Mouse (Mus musculus) stomach, embryonic 15.5 days (tissue): Measurements from ENCODE around the gene Gm5737. TPM values are rescaled to one million over a fixed set of nuclear protein-coding genes. Genes with fewer than 3 reads are reported as not detected.

Experiments used
- ATAC-seq: fragments of 200-750 bp; cut with Nextera tagmentation; 2 replicates; pipeline ENCODE4 v1.8.0; 2017; ENCODE audit warnings: low read depth, moderate number of reproducible peaks, moderate TSS enrichment; ENCODE audit not compliant: insufficient read depth, low FRiP score
- H3K27ac ChIP-seq: fragments of 300-500 bp; sonication (generic); 2 replicates; pipeline ENCODE4 v1.5.1; 2015; ENCODE audit warnings: mild to moderate bottlenecking, inconsistent platforms
- H3K27me3 ChIP-seq: fragments of 300-500 bp; sonication (generic); replicated peaks from 2 replicates; pipeline ENCODE4 v1.6.1; 2015; ENCODE audit warnings: inconsistent platforms
- H3K36me3 ChIP-seq: fragments of 300-500 bp; sonication (generic); 2 replicates; pipeline ENCODE4 v1.6.1; 2015; ENCODE audit warnings: inconsistent platforms
- H3K4me1 ChIP-seq: fragments of 300-500 bp; sonication (generic); 2 replicates; pipeline ENCODE4 v1.6.1; 2015; ENCODE audit warnings: inconsistent platforms
- H3K4me2 ChIP-seq: fragments of 300-500 bp; sonication (generic); 2 replicates; pipeline ENCODE4 v1.6.1; 2015; ENCODE audit warnings: mild to moderate bottlenecking, inconsistent platforms
- H3K4me3 ChIP-seq: fragments of 300-500 bp; sonication (generic); replicated peaks from 2 replicates; pipeline ENCODE4 v1.5.1; 2015; ENCODE audit warnings: inconsistent platforms
- H3K9ac ChIP-seq: fragments of 300-500 bp; sonication (generic); 2 replicates; pipeline ENCODE4 v1.6.1; 2015; ENCODE audit warnings: inconsistent platforms
- H3K9me3 ChIP-seq: fragments of 300-500 bp; sonication (generic); 2 replicates; pipeline ENCODE4 v1.6.1; 2016; ENCODE audit warnings: inconsistent platforms
- WGBS: fragments of 180-500 bp; shearing (Covaris S2); methylation state at CpG from one replicate; pipeline ENCODE4 v1.1.7; 2015; 5-methylcytosine and 5-hydroxymethylcytosine counted together
- polyA plus RNA-seq: library from polyadenylated mRNA; unstranded; fragments of >200 nt; fragmentation: Nextera tagmentation; extraction: Ambion mirVana; gene quantifications from 2 replicates; pipeline ENCODE4 v1.2.1, GENCODE M21; 2015

The Gm5737 gene
- polyA plus RNA-seq, 1 experiment from 2014 or later: not detected

- 0 out of 2 replicates have a peak, but pooled peaks cover 3% of the 10 kb centered on the region for H3K4me1 ChIP-seq
- ATAC-seq: no peak
- H3K27ac ChIP-seq: no peak overlapping the region
- no peaks in the 10 kb centered on the region for H3K27me3 ChIP-seq
- H3K4me2 ChIP-seq: peak overlapping the region; percentile 78
- H3K9ac ChIP-seq: 0 out of 2 replicates have a peak overlapping the region, but pooled peaks have one; percentile 97
- 36% methylated on average over 9 of the region's 9 CpGs for WGBS
- no peaks in the 10 kb centered on the region for H3K9me3 ChIP-seq
- H3K36me3 ChIP-seq: peaks cover 7% of the 10 kb centered on the region; the same call in 1 of the 2 replicates
- peak overlapping the region; percentile 91 for H3K4me3 ChIP-seq
These were observed 32.5 kb downstream of the Gm5737 start for GRCm38 (mm10) chr7:120844689-120845088.

GRCm38 (mm10) chr7:120848831-120849512 lies 36.8 kb downstream of the Gm5737 start:
- H3K27ac ChIP-seq: no peak overlapping the region
- no peak for ATAC-seq
- H3K9ac ChIP-seq: no peak overlapping the region
- H3K9me3 ChIP-seq: no peaks in the 10 kb centered on the region
- no peaks in the 10 kb centered on the region for H3K27me3 ChIP-seq
- H3K4me1 ChIP-seq: peaks cover 13% of the 10 kb centered on the region
- peaks cover 7% of the 10 kb centered on the region; the same call in 1 of the 2 replicates for H3K36me3 ChIP-seq
- H3K4me3 ChIP-seq: no peak overlapping the region
- H3K4me2 ChIP-seq: no peak overlapping the region
- 82% methylated on average over 3 of the region's 3 CpGs for whole genome bisulfite sequencing

- H3K27ac ChIP-seq: no peak overlapping the region
- H3K4me1 ChIP-seq: peaks cover 13% of the 10 kb centered on the region
- no peak overlapping the region for H3K9ac ChIP-seq
- H3K4me3 ChIP-seq: no peak overlapping the region
- no peaks in the 10 kb centered on the region for H3K9me3 ChIP-seq
- peaks cover 7% of the 10 kb centered on the region; the same call in 1 of the 2 replicates for H3K36me3 ChIP-seq
- ATAC-seq: no peak
- no peaks in the 10 kb centered on the region for H3K27me3 ChIP-seq
- H3K4me2 ChIP-seq: no peak overlapping the region
- WGBS: 86% methylated on average over 3 of the region's 3 CpGs
These were observed 38.0 kb downstream of the Gm5737 start for GRCm38 (mm10) chr7:120850165-120850564.

GRCm38 (mm10) chr7:120859854-120860253 lies 47.7 kb downstream of the Gm5737 start:
- H3K9me3 ChIP-seq: no peaks in the 10 kb centered on the region
- H3K27me3 ChIP-seq: no peaks in the 10 kb centered on the region
- H3K4me2 ChIP-seq: no peak overlapping the region
- H3K27ac ChIP-seq: no peak overlapping the region
- 82% methylated on average over 11 of the region's 11 CpGs for WGBS
- ATAC-seq: no peak
- 0 out of 2 replicates have a peak, but pooled peaks cover 5% of the 10 kb centered on the region for H3K36me3 ChIP-seq
- H3K9ac ChIP-seq: no peak overlapping the region
- no peak overlapping the region for H3K4me3 ChIP-seq
- peaks cover 22% of the 10 kb centered on the region for H3K4me1 ChIP-seq

- Histone ChIP-seq H3K4me3 (no peak overlapping the region), H3K27me3 (no peaks in the 10 kb centered on the region), H3K4me2 (no peak overlapping the region), H3K27ac (peak overlapping the region; percentile 2; the same call in 1 of the 2 replicates), H3K4me1 (peaks cover 31% of the 10 kb centered on the region), H3K9ac (no peak overlapping the region), H3K36me3 (0 out of 2 replicates have a peak, but pooled peaks cover 5% of the 10 kb centered on the region), H3K9me3 (no peaks in the 10 kb centered on the region)
- ATAC-seq: no peak
- WGBS: 49% methylated on average over 10 of the region's 10 CpGs
These were observed 48.8 kb downstream of the Gm5737 start for GRCm38 (mm10) chr7:120860799-120861487.

GRCm38 (mm10) chr7:120861488-120862047 lies 49.4 kb downstream of the Gm5737 start:
- Histone ChIP-seq H3K27me3 (no peaks in the 10 kb centered on the region), H3K9me3 (no peaks in the 10 kb centered on the region), H3K27ac (0 out of 2 replicates have a peak overlapping the region, but pooled peaks have one; percentile 17), H3K36me3 (0 out of 2 replicates have a peak, but pooled peaks cover 5% of the 10 kb centered on the region), H3K4me3 (no peak overlapping the region), H3K4me2 (no peak overlapping the region), H3K4me1 (peaks cover 35% of the 10 kb centered on the region), H3K9ac (no peak overlapping the region)
- WGBS: 44% methylated on average over 2 of the region's 2 CpGs
- ATAC-seq: peak; percentile 70; the same call in 1 of the 2 replicates

- no peaks in the 10 kb centered on the region for H3K9me3 ChIP-seq
- H3K4me2 ChIP-seq: no peak overlapping the region
- no peaks in the 10 kb centered on the region for H3K27me3 ChIP-seq
- no peak overlapping the region for H3K9ac ChIP-seq
- ATAC-seq: no peak
- 32% methylated on average over 3 of the region's 3 CpGs for WGBS
- no peak overlapping the region for H3K4me3 ChIP-seq
- 0 out of 2 replicates have a peak overlapping the region, but pooled peaks have one; percentile 17 for H3K27ac ChIP-seq
- H3K4me1 ChIP-seq: peaks cover 36% of the 10 kb centered on the region
- H3K36me3 ChIP-seq: 0 out of 2 replicates have a peak, but pooled peaks cover 5% of the 10 kb centered on the region
These were observed 50.0 kb downstream of the Gm5737 start for GRCm38 (mm10) chr7:120862196-120862595.

- Histone ChIP-seq H3K27ac (peak overlapping the region; percentile 97; the same call in 1 of the 2 replicates), H3K4me1 (peaks cover 39% of the 10 kb centered on the region), H3K9ac (no peak overlapping the region), H3K27me3 (no peaks in the 10 kb centered on the region), H3K4me2 (no peak overlapping the region), H3K4me3 (no peak overlapping the region), H3K9me3 (no peaks in the 10 kb centered on the region), H3K36me3 (0 out of 2 replicates have a peak, but pooled peaks cover 5% of the 10 kb centered on the region)
- WGBS: 64% methylated on average over 7 of the region's 7 CpGs
- no peak for ATAC-seq
These were observed 50.5 kb downstream of the Gm5737 start for GRCm38 (mm10) chr7:120862626-120863025.

- Histone ChIP-seq H3K4me3 (no peak overlapping the region), H3K9ac (no peak overlapping the region), H3K27ac (peak overlapping the region; percentile 97), H3K4me2 (no peak overlapping the region), H3K27me3 (no peaks in the 10 kb centered on the region), H3K4me1 (peaks cover 46% of the 10 kb centered on the region), H3K9me3 (no peaks in the 10 kb centered on the region), H3K36me3 (0 out of 2 replicates have a peak, but pooled peaks cover 4% of the 10 kb centered on the region)
- no peak for ATAC-seq
- WGBS: 42% methylated on average over 5 of the region's 5 CpGs
These were observed 51.3 kb downstream of the Gm5737 start for GRCm38 (mm10) chr7:120863476-120863875.

- H3K9me3 ChIP-seq: no peaks in the 10 kb centered on the region
- ATAC-seq: peak; percentile 90
- H3K27ac ChIP-seq: peak overlapping the region; percentile 97
- no peak overlapping the region for H3K4me3 ChIP-seq
- no peak overlapping the region for H3K9ac ChIP-seq
- peaks cover 58% of the 10 kb centered on the region for H3K4me1 ChIP-seq
- WGBS: 2% methylated on average over 7 of the region's 7 CpGs
- H3K4me2 ChIP-seq: peak overlapping the region; percentile 36
- H3K27me3 ChIP-seq: no peaks in the 10 kb centered on the region
- no peaks in the 10 kb centered on the region for H3K36me3 ChIP-seq
These were observed 52.9 kb downstream of the Gm5737 start for GRCm38 (mm10) chr7:120865100-120865499.

GRCm38 (mm10) chr7:120865832-120866231 lies 53.7 kb downstream of the Gm5737 start:
- no peaks in the 10 kb centered on the region for H3K9me3 ChIP-seq
- ATAC-seq: peak; percentile 71
- H3K4me1 ChIP-seq: peaks cover 65% of the 10 kb centered on the region
- WGBS: 48% methylated on average over 4 of the region's 4 CpGs
- H3K36me3 ChIP-seq: no peaks in the 10 kb centered on the region
- H3K9ac ChIP-seq: no peak overlapping the region
- H3K27me3 ChIP-seq: no peaks in the 10 kb centered on the region
- H3K27ac ChIP-seq: peak overlapping the region; percentile 97
- H3K4me2 ChIP-seq: no peak overlapping the region; the same call in 1 of the 2 replicates
- H3K4me3 ChIP-seq: no peak overlapping the region
